In genomic region chr13:31630551-31630950, GRCm38 (mm10) we compare ENCODE assay signal across 14 mouse cellular contexts. TPM values are rescaled to one million over a fixed set of nuclear protein-coding genes. Genes with fewer than 3 reads are reported as not detected.
DNase-seq lines count a peak whose midpoint lies in the region; ATAC-seq and TF ChIP-seq lines count a peak whose summit lies in the region.
"Had no signal": no experiment of that assay in that cellular context is flagged by ENCODE, and none has a peak within 500 bp of the region (broad histone marks: within the 10 kb centered on the region; RNA-seq: fewer than 3 reads in every experiment).

No protein-coding gene starts in this region.

- H3K36me3 ChIP-seq in forebrain, embryonic 14.5 days (ENCODE audit: control insufficient read depth, insufficient read depth, low read length), result no peaks in the 10 kb centered on the region
- H3K36me3 ChIP-seq in forebrain, embryonic 13.5 days (ENCODE audit: poor library complexity, severe bottlenecking), result no peaks in the 10 kb centered on the region
- H3K36me3 ChIP-seq in hindbrain, postnatal 0 days (ENCODE audit: insufficient read depth, low read length), result no peaks in the 10 kb centered on the region
- H3K36me3 ChIP-seq: heart, embryonic 12.5 days had no signal

- H3K27me3 ChIP-seq in forebrain, embryonic 14.5 days (replicated peaks; ENCODE audit: control insufficient read depth, insufficient read depth, low read length), result peaks cover 74% of the 10 kb centered on the region
- H3K27me3 ChIP-seq in forebrain, embryonic 13.5 days, result peaks cover 86% of the 10 kb centered on the region
- H3K27me3 ChIP-seq in hindbrain, postnatal 0 days (ENCODE audit: insufficient read depth, low read length), result peaks cover 69% of the 10 kb centered on the region

- WGBS in forebrain, embryonic 14.5 days, result 3% methylated on average over 10 of the region's 10 CpGs
- 2% methylated on average over 10 of the region's 10 CpGs for WGBS in forebrain, embryonic 13.5 days
- WGBS in hindbrain, postnatal 0 days, result 5% methylated on average over 10 of the region's 10 CpGs

- TF ChIP-seq CTCF in hindbrain, postnatal 0 days (IDR thresholded peaks at IDR 0.05; ENCODE audit: low read depth), result no peak

- H3K4me3 ChIP-seq in forebrain, embryonic 14.5 days (ENCODE audit: low read depth, low read length), result no peak overlapping the region
- H3K4me3 ChIP-seq in forebrain, embryonic 13.5 days, result no peak overlapping the region
- H3K4me3 ChIP-seq in hindbrain, postnatal 0 days (ENCODE audit: low read length), result peak overlapping the region; percentile 43; the same call in 1 of the 2 replicates

- DNase-seq in forebrain, embryonic 14.5 days (ENCODE audit: low spot score), result no peak
- DNase-seq in R1 (ENCODE audit: low read depth, low spot score), result peak; percentile 25
- no peak for DNase-seq in hindbrain, postnatal 0 days (ENCODE audit: low spot score)
- peak; percentile 60 for DNase-seq in neural tube, embryonic 10.5 days (ENCODE audit: extremely low spot score, low spot score)
- no peak for DNase-seq in thymus, postnatal 0 days (ENCODE audit: low spot score)
- no peak for DNase-seq in thymus, postnatal 36 days
- no peak for DNase-seq in c-Kit-positive CD71-positive TER-119-positive erythroid progenitor cells, embryonic 14.5 days (ENCODE audit: low spot score)
- DNase-seq: adrenal gland, postnatal 36 days; kidney, adult 8-10 months; layer of hippocampus, postnatal 36 days; thymus, postnatal 25 days had no signal

- H3K27ac ChIP-seq in forebrain, embryonic 14.5 days (ENCODE audit: low read depth, low read length), result no peak overlapping the region
- no peak overlapping the region for H3K27ac ChIP-seq in forebrain, embryonic 13.5 days
- H3K27ac ChIP-seq in hindbrain, postnatal 0 days, result no peak overlapping the region

- no peak overlapping the region for H3K9ac ChIP-seq in forebrain, embryonic 14.5 days (ENCODE audit: low read length)
- no peak overlapping the region for H3K9ac ChIP-seq in forebrain, embryonic 13.5 days
- no peak overlapping the region for H3K9ac ChIP-seq in hindbrain, postnatal 0 days (replicated peaks; ENCODE audit: low read length)
- H3K9ac ChIP-seq: heart, embryonic 12.5 days had no signal

- H3K9me3 ChIP-seq in forebrain, embryonic 14.5 days (replicated peaks; ENCODE audit: control insufficient read depth, low read length), result no peaks in the 10 kb centered on the region
- no peaks in the 10 kb centered on the region for H3K9me3 ChIP-seq in forebrain, embryonic 13.5 days (replicated peaks)
- H3K9me3 ChIP-seq in hindbrain, postnatal 0 days (ENCODE audit: low read length), result no peaks in the 10 kb centered on the region
- H3K9me3 ChIP-seq: heart, embryonic 12.5 days had no signal

- peaks cover 14% of the 10 kb centered on the region for H3K4me1 ChIP-seq in forebrain, embryonic 14.5 days (ENCODE audit: control insufficient read depth, insufficient read depth, low read length)
- peaks cover 26% of the 10 kb centered on the region for H3K4me1 ChIP-seq in forebrain, embryonic 13.5 days
- 0 out of 2 replicates have a peak, but pooled peaks cover 9% of the 10 kb centered on the region for H3K4me1 ChIP-seq in hindbrain, postnatal 0 days (ENCODE audit: insufficient read depth, low read length)

- H3K4me2 ChIP-seq in forebrain, embryonic 14.5 days (ENCODE audit: low read length), result 0 out of 2 replicates have a peak overlapping the region, but pooled peaks have one; percentile 50
- H3K4me2 ChIP-seq in forebrain, embryonic 13.5 days, result no peak overlapping the region
- 0 out of 2 replicates have a peak overlapping the region, but pooled peaks have one; percentile 59 for H3K4me2 ChIP-seq in hindbrain, postnatal 0 days (ENCODE audit: low read depth, low read length)

- ATAC-seq in forebrain, embryonic 14.5 days, result no peak
- no peak for ATAC-seq in forebrain, embryonic 13.5 days
- no peak for ATAC-seq in hindbrain, postnatal 0 days

RNA-seq across cellular contexts. Expression of gene Foxf2, which starts 4.9 kb away (rescaled TPM):
- 2.2 and 2.4 TPM in 2 replicates for polyA plus RNA-seq in forebrain, embryonic 14.5 days (2014; fragmentation: Nextera tagmentation; extraction: Ambion mirVana)
- 2.9 and 3.4 TPM in 2 replicates for polyA plus RNA-seq in forebrain, embryonic 13.5 days (2015; fragmentation: Nextera tagmentation; extraction: Ambion mirVana)
- 6.0 and 12.8 TPM in 2 replicates for total RNA-seq in hindbrain, postnatal 0 days (2014; rRNA removed)
- polyA plus RNA-seq in hindbrain, postnatal 0 days (2015; fragmentation: Nextera tagmentation; extraction: Ambion mirVana), result 4.4 and 5.5 TPM in 2 replicates
- polyA plus RNA-seq in thymus, postnatal 0 days (2015; fragmentation: Nextera tagmentation; extraction: Ambion mirVana), result not detected in 2 replicates
- total RNA-seq: adrenal gland, postnatal 36 days; neutrophil, adult 5-6 weeks had no signal
- polyA plus RNA-seq: heart, embryonic 12.5 days had no signal

Comparison
In these comparisons a context has a peak if more than half of its experiments do, and no peak if none do; other contexts are left out.
1. DNase-seq: peak in R1 (single experiment) and neural tube, embryonic 10.5 days (single experiment); none in forebrain, embryonic 14.5 days (single experiment), hindbrain, postnatal 0 days (single experiment), thymus, postnatal 0 days (single experiment), thymus, postnatal 36 days (0 of 2) and c-Kit-positive CD71-positive TER-119-positive erythroid progenitor cells, embryonic 14.5 days (single experiment).